Comparison of ENCODE assay signal across 18 mouse cellular contexts in the genomic region with DNA sequence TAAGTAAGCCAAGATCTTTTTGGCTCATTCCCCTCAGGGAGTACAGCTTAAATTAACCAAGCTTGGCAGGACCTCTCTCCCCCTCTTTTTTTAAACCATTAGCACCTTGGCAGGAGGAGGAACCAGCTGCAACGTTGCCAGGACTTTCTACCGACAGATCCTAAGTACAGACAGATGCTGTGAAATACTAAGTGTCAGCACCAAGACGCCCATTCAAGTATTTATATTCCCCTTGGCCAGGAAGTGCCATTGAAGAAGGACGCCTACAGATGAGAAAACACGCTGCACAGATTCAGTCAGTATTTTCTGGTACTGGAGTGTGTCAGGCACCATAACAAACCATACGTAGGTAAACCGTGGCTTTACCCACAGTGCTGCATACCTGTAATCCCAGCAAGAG. TPM values are rescaled to one million over a fixed set of nuclear protein-coding genes. Genes with fewer than 3 reads are reported as not detected.
DNase-seq lines count a peak whose midpoint lies in the region; ATAC-seq and TF ChIP-seq lines count a peak whose summit lies in the region.
"Had no signal": no experiment of that assay in that cellular context is flagged by ENCODE, and none has a peak within 500 bp of the region (broad histone marks: within the 10 kb centered on the region; RNA-seq: fewer than 3 reads in every experiment).

No protein-coding gene starts in this region.

- H3K27ac ChIP-seq in forebrain, embryonic 14.5 days (ENCODE audit: low read depth, low read length), result no peak overlapping the region; the same call in 1 of the 2 replicates
- H3K27ac ChIP-seq in forebrain, embryonic 12.5 days, result no peak overlapping the region
- no peak overlapping the region for H3K27ac ChIP-seq in limb, embryonic 14.5 days (replicated peaks; ENCODE audit: low read depth, low read length)
- H3K27ac ChIP-seq in limb, embryonic 10.5 days, result no peak overlapping the region
- H3K27ac ChIP-seq: embryonic facial prominence, embryonic 15.5 days; heart, embryonic 13.5 days; liver, embryonic 13.5 days; neural tube, embryonic 15.5 days had no signal

- no peaks in the 10 kb centered on the region for H3K4me1 ChIP-seq in forebrain, embryonic 14.5 days (ENCODE audit: control insufficient read depth, insufficient read depth, low read length)
- no peaks in the 10 kb centered on the region for H3K4me1 ChIP-seq in forebrain, embryonic 12.5 days
- no peaks in the 10 kb centered on the region for H3K4me1 ChIP-seq in limb, embryonic 14.5 days (ENCODE audit: control insufficient read depth, insufficient read depth, low read length)
- no peaks in the 10 kb centered on the region for H3K4me1 ChIP-seq in limb, embryonic 10.5 days
- H3K4me1 ChIP-seq: embryonic facial prominence, embryonic 15.5 days; heart, embryonic 13.5 days; liver, embryonic 13.5 days; neural tube, embryonic 15.5 days had no signal

- H3K36me3 ChIP-seq in forebrain, embryonic 14.5 days (ENCODE audit: control insufficient read depth, insufficient read depth, low read length), result peaks cover 3% of the 10 kb centered on the region; the same call in 1 of the 2 replicates
- H3K36me3 ChIP-seq in forebrain, embryonic 12.5 days (replicated peaks), result peaks cover 4% of the 10 kb centered on the region; the same call in 1 of the 2 replicates
- H3K36me3 ChIP-seq in limb, embryonic 14.5 days (ENCODE audit: control insufficient read depth, insufficient read depth, low read length), result peaks cover 13% of the 10 kb centered on the region; the same call in 1 of the 2 replicates
- H3K36me3 ChIP-seq in limb, embryonic 10.5 days, result peaks cover 7% of the 10 kb centered on the region
- H3K36me3 ChIP-seq: liver, embryonic 13.5 days had no signal

- no peak overlapping the region for H3K9ac ChIP-seq in forebrain, embryonic 14.5 days (ENCODE audit: low read length)
- H3K9ac ChIP-seq in forebrain, embryonic 12.5 days, result no peak overlapping the region
- no peak overlapping the region for H3K9ac ChIP-seq in limb, embryonic 14.5 days (ENCODE audit: low read depth, low read length, severe bottlenecking)
- H3K9ac ChIP-seq: embryonic facial prominence, embryonic 15.5 days; heart, embryonic 13.5 days; liver, embryonic 13.5 days; neural tube, embryonic 15.5 days had no signal

- no peaks in the 10 kb centered on the region for H3K27me3 ChIP-seq in forebrain, embryonic 14.5 days (replicated peaks; ENCODE audit: control insufficient read depth, insufficient read depth, low read length)
- H3K27me3 ChIP-seq in forebrain, embryonic 12.5 days, result no peaks in the 10 kb centered on the region
- no peaks in the 10 kb centered on the region for H3K27me3 ChIP-seq in limb, embryonic 14.5 days (ENCODE audit: control insufficient read depth, insufficient read depth, low read length)
- no peaks in the 10 kb centered on the region for H3K27me3 ChIP-seq in limb, embryonic 10.5 days (ENCODE audit: low read depth, poor library complexity, severe bottlenecking)
- H3K27me3 ChIP-seq: embryonic facial prominence, embryonic 15.5 days; heart, embryonic 13.5 days; liver, embryonic 13.5 days; neural tube, embryonic 15.5 days had no signal

- intact Hi-C loops in left cerebral cortex, postnatal 36 days (cut with DNase I), result no loop called here

- 54% methylated on average over 7 of the region's 7 CpGs for WGBS in forebrain, embryonic 14.5 days
- WGBS in forebrain, embryonic 12.5 days, result 86% methylated on average over 7 of the region's 7 CpGs
- 57% methylated on average over 7 of the region's 7 CpGs for WGBS in limb, embryonic 14.5 days
- WGBS in limb, embryonic 10.5 days, result 75% methylated on average over 7 of the region's 7 CpGs

- no peak overlapping the region for H3K4me3 ChIP-seq in forebrain, embryonic 14.5 days (ENCODE audit: low read depth, low read length)
- H3K4me3 ChIP-seq in forebrain, embryonic 12.5 days (replicated peaks), result no peak overlapping the region
- no peak overlapping the region for H3K4me3 ChIP-seq in limb, embryonic 14.5 days (replicated peaks; ENCODE audit: low read length)
- H3K4me3 ChIP-seq in limb, embryonic 10.5 days, result no peak overlapping the region
- H3K4me3 ChIP-seq: embryonic facial prominence, embryonic 15.5 days; heart, embryonic 13.5 days; liver, embryonic 13.5 days; neural tube, embryonic 15.5 days had no signal

- DNase-seq in forebrain, embryonic 14.5 days (ENCODE audit: low spot score), result peak; percentile 78
- peak; percentile 23 for DNase-seq in limb, embryonic 14.5 days (ENCODE audit: low spot score)
- no peak for DNase-seq in limb, embryonic 10.5 days (ENCODE audit: low spot score)
- peak; percentile 52 to 53 for DNase-seq in left cerebral cortex, postnatal 36 days (ENCODE audit: low spot score in 2 of 2)
- no peak for DNase-seq in adrenal gland, postnatal 25 days
- no peak for DNase-seq in thymus, postnatal 14 days
- DNase-seq in kidney, postnatal 4 days, result no peak
- DNase-seq: cerebellum, postnatal 14 days; kidney, adult 9 months; liver, embryonic 13.5 days; lung, postnatal 36 days; thymus, adult 18-20 months had no signal

- H3K9me3 ChIP-seq in forebrain, embryonic 14.5 days (replicated peaks; ENCODE audit: control insufficient read depth, low read length), result no peaks in the 10 kb centered on the region
- no peaks in the 10 kb centered on the region for H3K9me3 ChIP-seq in forebrain, embryonic 12.5 days
- H3K9me3 ChIP-seq in limb, embryonic 14.5 days (ENCODE audit: control insufficient read depth, low read length), result no peaks in the 10 kb centered on the region
- H3K9me3 ChIP-seq in limb, embryonic 10.5 days (replicated peaks), result no peaks in the 10 kb centered on the region
- H3K9me3 ChIP-seq: embryonic facial prominence, embryonic 15.5 days; G1E; heart, embryonic 13.5 days; liver, embryonic 13.5 days; neural tube, embryonic 15.5 days had no signal

- no peak for TF ChIP-seq POLR2A in limb, embryonic 14.5 days (IDR thresholded peaks at IDR 0.05; ENCODE audit: borderline replicate concordance, extremely low read depth, insufficient read depth, insufficient read length)

- no peak overlapping the region for H3K4me2 ChIP-seq in forebrain, embryonic 14.5 days (ENCODE audit: low read length)
- no peak overlapping the region for H3K4me2 ChIP-seq in forebrain, embryonic 12.5 days
- no peak overlapping the region for H3K4me2 ChIP-seq in limb, embryonic 14.5 days (replicated peaks; ENCODE audit: low read depth, low read length, severe bottlenecking)
- H3K4me2 ChIP-seq: embryonic facial prominence, embryonic 15.5 days; heart, embryonic 13.5 days; liver, embryonic 13.5 days; neural tube, embryonic 15.5 days had no signal

- peak; percentile 77 for ATAC-seq in forebrain, embryonic 14.5 days
- no peak for ATAC-seq in forebrain, embryonic 12.5 days (ENCODE audit: low FRiP score)
- ATAC-seq in limb, embryonic 14.5 days (ENCODE audit: low FRiP score, low read depth), result no peak
- ATAC-seq: hindbrain, embryonic 16.5 days had no signal

RNA-seq across cellular contexts. Expression of a gene that starts 40.9 kb away (rescaled TPM):
- 10.2 and 14.7 TPM in 2 replicates for polyA plus RNA-seq in forebrain, embryonic 14.5 days (2014; fragmentation: Nextera tagmentation; extraction: Ambion mirVana)
- polyA plus RNA-seq in forebrain, embryonic 12.5 days (2016; fragmentation: Nextera tagmentation; extraction: Ambion mirVana), result 13.5 and 13.7 TPM in 2 replicates
- polyA plus RNA-seq in limb, embryonic 14.5 days (2012; rRNA removed), result 12.1 and 13.0 TPM in 2 replicates
- 15.1 and 18.0 TPM in 2 replicates for polyA plus RNA-seq in limb, embryonic 14.5 days (2014; fragmentation: Nextera tagmentation; extraction: Ambion mirVana)
- polyA plus RNA-seq in limb, embryonic 10.5 days (2016; fragmentation: Nextera tagmentation; extraction: Ambion mirVana), result 10.5 and 13.0 TPM in 2 replicates
- 10 to 100 TPM; 19.3 to 19.7 TPM for total RNA-seq in left cerebral cortex, postnatal 36 days (2021)
- 10.6 and 16.7 TPM in 2 replicates for total RNA-seq in adrenal gland, postnatal 25 days (2021)

RNA-seq across cellular contexts. Expression of a gene that starts 58.0 kb away (rescaled TPM):
- polyA plus RNA-seq in forebrain, embryonic 14.5 days (2014; fragmentation: Nextera tagmentation; extraction: Ambion mirVana), result 4,517 and 5,265 TPM in 2 replicates
- polyA plus RNA-seq in forebrain, embryonic 12.5 days (2016; fragmentation: Nextera tagmentation; extraction: Ambion mirVana), result 3,508 and 3,592 TPM in 2 replicates
- 7,521 and 9,083 TPM in 2 replicates for polyA plus RNA-seq in limb, embryonic 14.5 days (2012; rRNA removed)
- 6,070 and 6,314 TPM in 2 replicates for polyA plus RNA-seq in limb, embryonic 14.5 days (2014; fragmentation: Nextera tagmentation; extraction: Ambion mirVana)
- 3,854 and 3,970 TPM in 2 replicates for polyA plus RNA-seq in limb, embryonic 10.5 days (2016; fragmentation: Nextera tagmentation; extraction: Ambion mirVana)
- 1,000 to 10,000 TPM; 2,126 to 2,321 TPM for total RNA-seq in left cerebral cortex, postnatal 36 days (2021)
- total RNA-seq in adrenal gland, postnatal 25 days (2021), result 6,460 and 8,956 TPM in 2 replicates

Comparison
In these comparisons a context has a peak if more than half of its experiments do, and no peak if none do; other contexts are left out.
1. DNase-seq: peak in forebrain, embryonic 14.5 days (single experiment), limb, embryonic 14.5 days (single experiment) and left cerebral cortex, postnatal 36 days (2 of 2); none in limb, embryonic 10.5 days (single experiment), adrenal gland, postnatal 25 days (single experiment), thymus, postnatal 14 days (single experiment) and kidney, postnatal 4 days (0 of 2).